Mouse (Mus musculus) kidney, adult 11 months (tissue): ENCODE measurements around the gene Agpat4.

Experiments used
- DNase-seq: peaks from one replicate; pipeline ENCODE4 v3.0.0; 2022

Agpat4 gene

GRCm38 (mm10) chr17:12123168-12123567, 4.7 kb downstream of the Agpat4 start:
- no peak for DNase-seq

- no peak for DNase-seq
Observed at GRCm38 (mm10) chr17:12127056-12127455, 8.6 kb downstream of the Agpat4 start.

- DNase-seq, result no peak
Observed at GRCm38 (mm10) chr17:12128976-12129375, 10.5 kb downstream of the Agpat4 start.

- peak; percentile 5 for DNase-seq
Observed at GRCm38 (mm10) chr17:12131171-12131570, 12.7 kb downstream of the Agpat4 start.

GRCm38 (mm10) chr17:12131581-12131980, 13.1 kb downstream of the Agpat4 start:
- DNase-seq, result no peak

- no peak for DNase-seq
Observed at GRCm38 (mm10) chr17:12132904-12133303, 14.4 kb downstream of the Agpat4 start.

GRCm38 (mm10) chr17:12133985-12134384, 15.5 kb downstream of the Agpat4 start:
- DNase-seq, result no peak

GRCm38 (mm10) chr17:12134975-12135633, 16.6 kb downstream of the Agpat4 start:
- no peak for DNase-seq

GRCm38 (mm10) chr17:12138355-12138754, 19.9 kb downstream of the Agpat4 start:
- no peak for DNase-seq

GRCm38 (mm10) chr17:12143948-12144364, 25.5 kb downstream of the Agpat4 start:
- no peak for DNase-seq

- DNase-seq, result no peak
Observed at GRCm38 (mm10) chr17:12146132-12146681, 27.7 kb downstream of the Agpat4 start.

GRCm38 (mm10) chr17:12147830-12148229, 29.3 kb downstream of the Agpat4 start:
- no peak for DNase-seq

GRCm38 (mm10) chr17:12149232-12149861, 30.8 kb downstream of the Agpat4 start:
- no peak for DNase-seq

GRCm38 (mm10) chr17:12150970-12151369, 32.5 kb downstream of the Agpat4 start:
- no peak for DNase-seq

GRCm38 (mm10) chr17:12154260-12154659, 35.8 kb downstream of the Agpat4 start:
- DNase-seq, result no peak

- no peak for DNase-seq
Observed at GRCm38 (mm10) chr17:12155236-12155635, 36.7 kb downstream of the Agpat4 start.

GRCm38 (mm10) chr17:12155872-12156271, 37.4 kb downstream of the Agpat4 start:
- no peak for DNase-seq

GRCm38 (mm10) chr17:12156661-12157060, 38.2 kb downstream of the Agpat4 start:
- no peak for DNase-seq

- no peak for DNase-seq
Observed at GRCm38 (mm10) chr17:12157203-12157602, 38.7 kb downstream of the Agpat4 start.

GRCm38 (mm10) chr17:12159187-12160060, 40.9 kb downstream of the Agpat4 start:
- no peak for DNase-seq

GRCm38 (mm10) chr17:12160061-12160421, 41.5 kb downstream of the Agpat4 start:
- DNase-seq, result no peak

GRCm38 (mm10) chr17:12160540-12160939, 42.0 kb downstream of the Agpat4 start:
- no peak for DNase-seq

GRCm38 (mm10) chr17:12160984-12161764, 42.7 kb downstream of the Agpat4 start:
- DNase-seq, result no peak
